ENCODE assay signal across 8 mouse cellular contexts in the genomic region with DNA sequence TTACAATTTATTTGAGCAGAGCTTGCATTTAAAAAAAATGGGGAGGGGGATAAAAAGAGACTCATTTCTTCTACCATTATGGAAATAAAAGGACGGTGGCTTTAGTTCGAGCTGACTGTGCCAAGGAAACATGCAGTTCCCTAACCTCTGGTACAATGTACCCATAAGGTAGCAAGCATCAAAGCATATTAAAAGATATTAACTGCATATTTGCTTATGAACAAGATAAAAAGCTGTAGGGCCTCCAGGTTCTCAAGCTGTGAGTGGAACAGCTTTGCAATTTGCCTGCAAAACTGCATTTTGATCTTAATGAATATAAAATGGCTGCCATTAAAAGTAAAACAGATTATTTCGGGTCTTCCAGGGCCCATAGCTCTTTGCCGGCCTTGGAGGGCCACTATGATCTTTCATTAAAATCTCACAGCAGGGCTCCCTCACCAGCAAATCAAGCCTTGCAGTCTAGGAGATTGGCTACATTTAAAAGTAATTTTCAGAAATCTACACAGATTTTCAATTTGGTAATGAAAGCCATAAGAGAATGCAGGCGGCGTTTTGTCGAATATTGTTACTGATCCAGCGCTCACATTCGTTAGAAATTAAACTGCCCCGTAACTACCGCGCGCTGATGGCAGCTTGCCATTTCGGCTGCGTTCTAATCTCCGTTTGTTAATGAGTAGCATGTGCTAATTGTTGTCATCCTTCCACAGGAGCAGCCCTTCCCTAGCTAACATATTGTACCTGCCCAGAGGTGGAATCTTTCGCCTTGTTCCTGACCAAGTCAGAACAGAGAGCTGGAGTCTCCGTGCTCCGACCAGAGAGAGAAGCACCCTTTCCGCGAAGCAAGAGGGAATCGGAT.
DNase-seq lines count a peak whose midpoint lies in the region; ATAC-seq and TF ChIP-seq lines count a peak whose summit lies in the region.

No protein-coding gene starts in this region.

- ATAC-seq in stomach, postnatal 0 days (ENCODE audit: low FRiP score, low TSS enrichment), result no peak
- ATAC-seq in intestine, postnatal 0 days, result no peak

- 54% methylated on average over 22 of the region's 22 CpGs for WGBS in kidney, adult 2 months
- 58% methylated on average over 22 of the region's 22 CpGs for WGBS in limb, embryonic 10.5 days
- 63% methylated on average over 22 of the region's 22 CpGs for WGBS in stomach, postnatal 0 days
- 68% methylated on average over 22 of the region's 22 CpGs for WGBS in intestine, postnatal 0 days

- H3K4me1 ChIP-seq in cortical plate, adult 2 months (ENCODE audit: control insufficient read depth, insufficient read depth, low read length), result peaks cover 3% of the 10 kb centered on the region; the same call in 1 of the 2 replicates
- H3K4me1 ChIP-seq in kidney, adult 2 months (ENCODE audit: control insufficient read depth, insufficient read depth, low read length), result peaks cover 2% of the 10 kb centered on the region; the same call in 1 of the 2 replicates
- H3K4me1 ChIP-seq in limb, embryonic 10.5 days, result peaks cover 4% of the 10 kb centered on the region; the same call in 1 of the 2 replicates
- no peaks in the 10 kb centered on the region for H3K4me1 ChIP-seq in stomach, postnatal 0 days (replicated peaks; ENCODE audit: control insufficient read depth, insufficient read depth)
- H3K4me1 ChIP-seq in intestine, postnatal 0 days (replicated peaks; ENCODE audit: control insufficient read depth, insufficient read depth, low read length), result no peaks in the 10 kb centered on the region

- H3K4me2 ChIP-seq in stomach, postnatal 0 days (replicated peaks; ENCODE audit: low read depth), result 0 out of 2 replicates have a peak overlapping the region, but pooled peaks have one; percentile 1
- no peak overlapping the region for H3K4me2 ChIP-seq in intestine, postnatal 0 days (replicated peaks; ENCODE audit: low read depth)

- no peaks in the 10 kb centered on the region for H3K36me3 ChIP-seq in kidney, adult 2 months (ENCODE audit: control insufficient read depth, insufficient read depth, low read length)
- no peaks in the 10 kb centered on the region for H3K36me3 ChIP-seq in limb, embryonic 10.5 days
- H3K36me3 ChIP-seq in stomach, postnatal 0 days (ENCODE audit: control insufficient read depth, insufficient read depth, low read length), result no peaks in the 10 kb centered on the region
- no peaks in the 10 kb centered on the region for H3K36me3 ChIP-seq in intestine, postnatal 0 days (ENCODE audit: control insufficient read depth, insufficient read depth)

- TF ChIP-seq EP300 in stomach, postnatal 0 days (optimal IDR thresholded peaks at IDR 0.05), result no peak

- no peak for TF ChIP-seq CTCF in cortical plate, adult 2 months (IDR thresholded peaks at IDR 0.05; ENCODE audit: extremely low read depth, insufficient read depth, low read length)
- TF ChIP-seq CTCF in kidney, adult 2 months (conservative IDR thresholded peaks at IDR 0.05; ENCODE audit: insufficient read depth, insufficient read length, low read depth, low read length), result no peak
- no peak for TF ChIP-seq CTCF in stomach, postnatal 0 days (IDR thresholded peaks at IDR 0.05; ENCODE audit: low read depth)
- TF ChIP-seq CTCF in intestine, postnatal 0 days (IDR thresholded peaks at IDR 0.05; ENCODE audit: low read depth), result no peak

- H3K4me3 ChIP-seq in cortical plate, adult 2 months (ENCODE audit: insufficient read depth, low read length), result peak overlapping the region; percentile 47
- no peak overlapping the region for H3K4me3 ChIP-seq in kidney, adult 2 months (ENCODE audit: insufficient read depth, low read depth, low read length)
- peak overlapping the region; percentile 32; the same call in 1 of the 2 replicates for H3K4me3 ChIP-seq in limb, embryonic 10.5 days
- H3K4me3 ChIP-seq in stomach, postnatal 0 days (ENCODE audit: low read depth, low read length), result no peak overlapping the region
- H3K4me3 ChIP-seq in intestine, postnatal 0 days (ENCODE audit: low read depth, low read length), result no peak overlapping the region

- no peak for TF ChIP-seq POLR2A in cortical plate, adult 2 months (IDR thresholded peaks at IDR 0.05; ENCODE audit: extremely low read depth, insufficient read depth, low read length)
- no peak for TF ChIP-seq POLR2A in kidney, adult 2 months (IDR thresholded peaks at IDR 0.05; ENCODE audit: low read depth, low read length)

- no peak overlapping the region for H3K9ac ChIP-seq in stomach, postnatal 0 days (ENCODE audit: low read length)
- H3K9ac ChIP-seq in intestine, postnatal 0 days (ENCODE audit: low read depth, low read length), result no peak overlapping the region

- no peaks in the 10 kb centered on the region for H3K27me3 ChIP-seq in kidney, adult 2 months (replicated peaks; ENCODE audit: control insufficient read depth, insufficient read depth, low read length)
- H3K27me3 ChIP-seq in limb, embryonic 10.5 days (ENCODE audit: low read depth, poor library complexity, severe bottlenecking), result no peaks in the 10 kb centered on the region; the same call in 1 of the 2 replicates
- H3K27me3 ChIP-seq in stomach, postnatal 0 days (ENCODE audit: control insufficient read depth, insufficient read depth, low read length), result no peaks in the 10 kb centered on the region
- no peaks in the 10 kb centered on the region for H3K27me3 ChIP-seq in intestine, postnatal 0 days (replicated peaks; ENCODE audit: control insufficient read depth, insufficient read depth, low read length)

- peak; percentile 31 to 41 for DNase-seq in cerebellum, postnatal 14 days
- DNase-seq in cerebellum, adult 9-11 months, result no peak
- DNase-seq in kidney, adult 2 months, result peak; percentile 76
- DNase-seq in limb, embryonic 10.5 days (ENCODE audit: low spot score), result no peak
- DNase-seq in stomach, postnatal 0 days (ENCODE audit: low spot score), result peak; percentile 17
- DNase-seq in ovary, adult 18-20 months (ENCODE audit: low spot score), result no peak

- H3K9me3 ChIP-seq in limb, embryonic 10.5 days (replicated peaks), result no peaks in the 10 kb centered on the region
- no peaks in the 10 kb centered on the region for H3K9me3 ChIP-seq in stomach, postnatal 0 days (ENCODE audit: control insufficient read depth, low read length)
- no peaks in the 10 kb centered on the region for H3K9me3 ChIP-seq in intestine, postnatal 0 days (ENCODE audit: control insufficient read depth)

- H3K27ac ChIP-seq in cortical plate, adult 2 months (ENCODE audit: insufficient read depth, low read length), result no peak overlapping the region
- no peak overlapping the region for H3K27ac ChIP-seq in kidney, adult 2 months (ENCODE audit: insufficient read depth, low read depth, low read length)
- H3K27ac ChIP-seq in limb, embryonic 10.5 days, result no peak overlapping the region
- H3K27ac ChIP-seq in stomach, postnatal 0 days (replicated peaks), result no peak overlapping the region
- H3K27ac ChIP-seq in intestine, postnatal 0 days (ENCODE audit: low read depth, low read length), result no peak overlapping the region

Comparison
In these comparisons a context has a peak if more than half of its experiments do, and no peak if none do; other contexts are left out.
1. DNase-seq: peak in cerebellum, postnatal 14 days (2 of 2), kidney, adult 2 months (single experiment) and stomach, postnatal 0 days (single experiment); none in cerebellum, adult 9-11 months (single experiment), limb, embryonic 10.5 days (single experiment) and ovary, adult 18-20 months (single experiment).
2. H3K4me3 ChIP-seq: peak in cortical plate, adult 2 months (single experiment) and limb, embryonic 10.5 days (single experiment); none in kidney, adult 2 months (single experiment), stomach, postnatal 0 days (single experiment) and intestine, postnatal 0 days (single experiment).